Mouse (Mus musculus) spleen, adult 18-20 months (tissue): ENCODE data around the gene Kcnj2.

Experiments used
- DNase-seq, 2 experiments: peaks; one replicate each; pipeline ENCODE4 v3.0.0; 2022; ENCODE audit warnings: mixed read lengths in 2 of 2

Kcnj2 gene

DNA sequence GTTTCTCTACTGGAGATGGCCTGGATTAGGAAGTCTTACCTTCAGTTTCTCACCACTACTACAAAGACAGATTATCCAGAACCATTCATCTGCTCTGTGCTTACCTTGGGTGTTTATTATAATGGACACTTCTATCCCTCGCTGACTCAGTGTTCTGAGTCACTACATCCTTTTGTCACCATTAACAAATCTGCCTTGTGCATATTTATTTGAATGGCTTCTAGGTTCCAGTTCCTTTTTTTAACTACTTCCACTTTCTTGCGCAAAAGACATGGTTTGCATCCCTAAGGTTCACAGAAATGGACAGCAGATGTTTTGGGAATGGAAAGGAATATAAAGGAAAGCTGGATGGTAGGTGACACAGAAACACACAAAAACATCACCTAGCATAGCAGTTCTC, 27.0 kb downstream of the Kcnj2 start:
- no peak for DNase-seq

DNA sequence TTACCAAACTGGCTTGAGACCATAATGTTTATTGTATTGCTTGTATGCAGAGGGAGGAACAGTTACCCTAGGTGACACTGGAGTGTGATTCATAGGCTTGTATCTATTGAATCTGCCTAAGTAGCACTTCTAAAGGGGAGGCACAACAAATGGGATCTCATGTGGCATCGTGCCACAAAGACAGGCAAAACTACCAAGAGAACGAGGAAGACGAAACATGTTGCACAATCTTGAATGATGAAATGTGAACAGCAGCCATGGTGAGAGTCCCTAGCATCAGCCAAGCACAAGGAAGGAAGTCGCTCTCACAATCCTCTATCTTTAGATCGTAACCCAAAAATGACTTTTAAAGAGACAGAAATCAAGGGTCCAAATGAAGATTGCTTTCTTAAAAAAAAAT, 30.6 kb downstream of the Kcnj2 start:
- DNase-seq = no peak

DNA sequence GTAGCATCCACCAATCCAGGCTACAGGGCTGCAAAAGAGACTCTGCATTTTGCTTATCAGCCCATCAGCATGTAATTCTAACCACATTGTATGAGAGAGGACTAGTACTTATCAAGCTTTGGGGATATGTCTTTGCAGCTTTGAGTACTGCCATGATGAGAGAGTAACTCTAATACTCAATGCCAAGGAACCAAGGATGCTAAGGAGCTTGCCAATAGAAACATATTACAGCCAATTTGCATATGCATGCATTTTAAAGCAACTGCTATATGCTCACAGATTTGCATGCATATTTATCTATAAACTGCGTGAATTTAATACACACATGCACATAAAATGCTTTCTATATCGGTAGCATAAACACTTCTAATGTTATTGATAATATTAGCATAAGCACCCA, 34.2 kb downstream of the Kcnj2 start:
- DNase-seq = no peak

DNA sequence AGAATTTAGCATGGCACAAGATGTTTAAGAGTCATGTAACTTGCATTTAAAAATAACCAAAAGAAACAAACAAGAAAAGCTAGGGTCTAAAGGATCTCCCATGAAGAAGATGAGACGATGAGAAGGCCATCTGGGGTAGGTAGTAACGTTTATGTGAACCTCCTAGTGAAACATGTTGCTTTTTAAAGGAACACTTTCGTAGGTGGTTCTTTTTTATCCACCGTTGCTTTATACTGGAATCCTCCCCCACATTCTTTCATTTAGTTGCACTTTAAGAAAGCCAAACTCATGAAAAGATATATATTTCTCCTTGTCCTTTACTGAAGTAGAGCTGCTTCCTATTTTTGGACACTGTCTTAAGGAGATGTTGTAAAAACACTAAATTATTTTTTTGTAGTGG, 34.7 kb downstream of the Kcnj2 start:
- no peak for DNase-seq

DNA sequence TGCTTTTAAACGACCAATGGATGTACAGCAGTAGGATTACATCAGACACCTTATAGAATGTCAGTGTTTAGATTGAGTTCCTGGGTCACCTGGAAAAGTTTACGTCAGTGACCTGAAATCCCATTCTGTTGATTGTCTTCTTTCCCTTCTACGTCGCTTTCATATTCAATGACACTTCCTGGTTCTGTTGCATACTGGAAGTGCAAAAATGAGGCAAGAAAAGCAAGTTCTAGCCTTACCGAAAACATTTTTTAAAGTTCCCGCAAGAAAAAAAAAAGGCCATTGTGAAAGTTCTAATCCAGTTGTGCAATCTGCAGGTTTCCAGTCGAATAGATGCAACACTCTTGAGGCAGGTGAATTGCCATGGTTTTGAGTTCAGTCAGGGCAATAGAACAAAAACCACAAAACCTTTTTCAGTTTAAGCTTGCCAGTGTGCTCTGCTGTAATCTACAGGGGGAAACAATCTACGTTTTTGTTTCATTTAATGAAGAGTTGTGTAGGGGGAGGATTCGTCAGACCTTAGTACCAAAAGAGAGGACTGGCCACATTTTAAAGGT, 35.7 kb downstream of the Kcnj2 start:
- no peak for DNase-seq

DNA sequence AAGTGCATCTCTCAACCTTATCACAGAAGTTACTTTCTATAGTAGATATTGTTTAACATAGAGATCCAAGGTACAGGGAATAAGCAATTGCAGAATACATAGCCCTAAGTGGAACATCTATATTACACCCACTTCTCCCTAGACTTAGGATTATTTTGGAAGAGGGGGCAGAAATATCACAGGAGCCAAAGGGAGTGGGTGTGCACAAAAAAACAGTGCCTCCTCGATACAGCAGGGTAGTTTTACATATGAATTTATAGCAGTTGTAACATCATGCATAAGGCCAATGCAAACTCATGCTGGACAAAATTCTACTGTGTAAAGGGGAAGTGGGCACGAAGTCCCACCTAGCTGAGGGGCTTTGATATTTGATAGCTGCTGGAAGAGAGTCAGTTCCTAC, 38.5 kb downstream of the Kcnj2 start:
- DNase-seq = no peak

DNA sequence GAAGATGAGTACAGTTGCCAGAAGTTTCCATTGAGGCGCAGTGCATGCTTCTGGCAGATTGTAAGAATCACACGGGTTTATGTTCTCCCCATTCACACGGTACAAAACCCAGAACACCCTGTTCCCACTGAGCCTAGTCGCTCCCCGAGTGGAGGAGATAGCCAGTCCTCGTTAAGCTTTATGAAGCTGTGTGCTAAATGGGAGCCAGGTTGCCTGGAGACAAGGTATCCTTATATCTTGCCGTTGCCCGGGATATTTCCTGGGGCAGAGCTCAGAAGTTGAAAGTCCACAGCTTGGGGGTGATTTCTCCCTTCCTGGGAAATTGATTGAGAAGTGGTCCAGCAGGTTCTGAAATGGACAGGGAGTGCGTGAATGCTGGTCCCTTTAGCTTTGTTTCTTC, 42.2 kb downstream of the Kcnj2 start:
- DNase-seq = no peak

DNA sequence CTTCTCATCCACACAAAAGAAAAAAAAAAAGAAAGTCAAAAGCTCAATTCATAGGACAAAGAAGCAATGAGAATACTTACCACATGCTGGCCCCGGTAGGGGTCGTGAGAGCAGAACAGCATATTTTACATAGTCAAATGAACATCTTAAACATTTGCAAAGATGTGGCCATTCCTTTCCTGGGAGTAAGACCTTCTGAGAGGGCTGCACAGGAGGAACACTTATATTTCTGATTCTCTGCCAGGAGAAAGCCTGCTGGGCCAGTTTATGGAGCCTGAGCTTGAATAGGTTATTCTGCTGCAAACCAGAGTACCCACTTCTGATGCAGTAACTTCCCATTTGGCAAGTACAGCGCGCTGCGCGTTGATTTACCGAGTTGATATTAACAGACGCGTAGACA, 55.5 kb downstream of the Kcnj2 start:
- DNase-seq = no peak

DNA sequence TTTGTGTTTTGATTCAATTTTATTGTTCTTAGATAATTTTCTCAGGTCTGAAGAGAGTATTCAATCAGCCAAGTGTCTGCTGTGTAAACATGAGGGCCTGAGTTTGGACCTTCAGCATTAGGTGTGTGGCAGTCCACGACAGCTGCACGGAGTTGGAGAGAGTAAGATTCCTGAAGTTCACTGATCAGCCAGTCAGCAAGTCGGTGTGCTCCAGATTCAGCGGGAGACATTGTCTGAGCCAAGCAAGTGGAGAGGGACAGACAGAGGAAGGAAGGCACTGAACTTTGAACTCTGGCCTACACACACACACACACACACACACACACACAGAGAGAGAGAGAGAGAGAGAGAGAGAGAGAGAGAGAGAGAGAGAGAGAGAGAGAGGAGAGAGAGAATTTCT, 57.4 kb downstream of the Kcnj2 start:
- DNase-seq = no peak

DNA sequence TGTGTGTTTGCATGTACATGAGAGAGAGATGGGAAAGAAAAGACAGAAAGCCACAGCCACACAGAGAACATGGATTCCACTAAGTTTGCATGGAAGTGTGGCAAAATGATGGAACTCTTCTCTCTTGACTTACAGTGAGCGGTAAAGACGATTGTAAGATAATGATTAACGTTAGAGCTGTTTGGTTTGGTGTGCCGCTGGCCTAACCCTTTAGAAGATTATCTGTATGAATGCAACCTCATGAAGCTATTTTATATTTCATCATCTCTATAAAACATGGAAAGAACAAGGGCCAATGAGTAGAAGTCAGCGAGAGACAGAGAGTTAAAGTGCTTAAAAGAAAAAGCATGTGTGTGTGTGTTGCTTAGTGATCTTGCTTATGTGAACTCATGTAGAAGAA, 60.0 kb downstream of the Kcnj2 start:
- DNase-seq = no peak
